In genomic region chr6:86052556-86052955, GRCm38 (mm10) we compare ENCODE assay signal across 14 mouse cellular contexts. TPM values are rescaled to one million over a fixed set of nuclear protein-coding genes. Genes with fewer than 3 reads are reported as not detected.
DNase-seq lines count a peak whose midpoint lies in the region; ATAC-seq lines count a peak whose summit lies in the region.
"Had no signal": no experiment of that assay in that cellular context is flagged by ENCODE, and none has a peak within 500 bp of the region (broad histone marks: within the 10 kb centered on the region; RNA-seq: fewer than 3 reads in every experiment).

No protein-coding gene starts in this region.

- H3K9me3 ChIP-seq in forebrain, embryonic 14.5 days (replicated peaks; ENCODE audit: control insufficient read depth, low read length), result no peaks in the 10 kb centered on the region
- H3K9me3 ChIP-seq in limb, embryonic 10.5 days (replicated peaks), result no peaks in the 10 kb centered on the region
- no peaks in the 10 kb centered on the region for H3K9me3 ChIP-seq in neural tube, embryonic 12.5 days
- no peaks in the 10 kb centered on the region for H3K9me3 ChIP-seq in kidney, embryonic 14.5 days (ENCODE audit: control insufficient read depth, low read length)
- H3K9me3 ChIP-seq: limb, embryonic 12.5 days had no signal

- peak; percentile 21 for ATAC-seq in forebrain, embryonic 14.5 days
- peak; percentile 51 for ATAC-seq in neural tube, embryonic 12.5 days (ENCODE audit: low FRiP score, low read depth)
- no peak for ATAC-seq in kidney, embryonic 14.5 days (ENCODE audit: low FRiP score, low TSS enrichment)

- H3K36me3 ChIP-seq in forebrain, embryonic 14.5 days (ENCODE audit: control insufficient read depth, insufficient read depth, low read length), result no peaks in the 10 kb centered on the region
- H3K36me3 ChIP-seq in limb, embryonic 10.5 days, result no peaks in the 10 kb centered on the region
- no peaks in the 10 kb centered on the region for H3K36me3 ChIP-seq in neural tube, embryonic 12.5 days
- no peaks in the 10 kb centered on the region for H3K36me3 ChIP-seq in kidney, embryonic 14.5 days (ENCODE audit: control insufficient read depth, insufficient read depth, low read length)
- H3K36me3 ChIP-seq: limb, embryonic 12.5 days had no signal

- H3K4me3 ChIP-seq in forebrain, embryonic 14.5 days (ENCODE audit: low read depth, low read length), result no peak overlapping the region
- H3K4me3 ChIP-seq in limb, embryonic 10.5 days, result no peak overlapping the region
- no peak overlapping the region for H3K4me3 ChIP-seq in neural tube, embryonic 12.5 days
- no peak overlapping the region for H3K4me3 ChIP-seq in kidney, embryonic 14.5 days (ENCODE audit: low read length)
- H3K4me3 ChIP-seq: limb, embryonic 12.5 days had no signal

- DNase-seq in embryo, embryonic 10 days (ENCODE audit: low spot score), result peak; percentile 31
- DNase-seq in embryo, embryonic 9.5 days (ENCODE audit: extremely low spot score), result no peak
- peak; percentile 49 for DNase-seq in forebrain, embryonic 14.5 days (ENCODE audit: low spot score)
- DNase-seq in limb, embryonic 10.5 days (ENCODE audit: low spot score), result no peak
- no peak for DNase-seq in ovary, postnatal 14 days (ENCODE audit: low spot score)
- DNase-seq in cerebellum, postnatal 36 days, result no peak
- DNase-seq: gastrocnemius, postnatal 25 days; heart, postnatal 10 days; kidney, adult 18-20 months; lung, adult 18-20 months; thymus, adult 2 months had no signal

- 13% methylated on average over 4 of the region's 4 CpGs for WGBS in forebrain, embryonic 14.5 days
- 36% methylated on average over 4 of the region's 4 CpGs for WGBS in limb, embryonic 10.5 days
- WGBS in neural tube, embryonic 12.5 days, result 14% methylated on average over 4 of the region's 4 CpGs
- WGBS in kidney, embryonic 14.5 days, result 7% methylated on average over 4 of the region's 4 CpGs

- peak overlapping the region; percentile 98 for H3K27ac ChIP-seq in forebrain, embryonic 14.5 days (ENCODE audit: low read depth, low read length)
- H3K27ac ChIP-seq in limb, embryonic 10.5 days, result peak overlapping the region; percentile 25; the same call in 1 of the 2 replicates
- peak overlapping the region; percentile 92 for H3K27ac ChIP-seq in neural tube, embryonic 12.5 days
- no peak overlapping the region for H3K27ac ChIP-seq in kidney, embryonic 14.5 days (ENCODE audit: low read depth, low read length)
- H3K27ac ChIP-seq: limb, embryonic 12.5 days had no signal

- peaks cover 42% of the 10 kb centered on the region for H3K4me1 ChIP-seq in forebrain, embryonic 14.5 days (ENCODE audit: control insufficient read depth, insufficient read depth, low read length)
- peaks cover 10% of the 10 kb centered on the region for H3K4me1 ChIP-seq in limb, embryonic 10.5 days
- H3K4me1 ChIP-seq in neural tube, embryonic 12.5 days, result peaks cover 53% of the 10 kb centered on the region
- H3K4me1 ChIP-seq in kidney, embryonic 14.5 days (ENCODE audit: control insufficient read depth, insufficient read depth, low read length), result no peaks in the 10 kb centered on the region
- H3K4me1 ChIP-seq: limb, embryonic 12.5 days had no signal

- no peaks in the 10 kb centered on the region for H3K27me3 ChIP-seq in forebrain, embryonic 14.5 days (replicated peaks; ENCODE audit: control insufficient read depth, insufficient read depth, low read length)
- no peaks in the 10 kb centered on the region for H3K27me3 ChIP-seq in limb, embryonic 10.5 days (ENCODE audit: low read depth, poor library complexity, severe bottlenecking)
- no peaks in the 10 kb centered on the region for H3K27me3 ChIP-seq in neural tube, embryonic 12.5 days (replicated peaks)
- H3K27me3 ChIP-seq in kidney, embryonic 14.5 days (ENCODE audit: control insufficient read depth, insufficient read depth, low read length), result no peaks in the 10 kb centered on the region; the same call in 1 of the 2 replicates
- H3K27me3 ChIP-seq: limb, embryonic 12.5 days had no signal

- peak overlapping the region; percentile 55 for H3K9ac ChIP-seq in forebrain, embryonic 14.5 days (ENCODE audit: low read length)
- 0 out of 2 replicates have a peak overlapping the region, but pooled peaks have one; percentile 22 for H3K9ac ChIP-seq in neural tube, embryonic 12.5 days
- H3K9ac ChIP-seq in kidney, embryonic 14.5 days (ENCODE audit: low read depth, low read length), result no peak overlapping the region
- H3K9ac ChIP-seq: limb, embryonic 12.5 days had no signal

- peak overlapping the region; percentile 40 for H3K4me2 ChIP-seq in forebrain, embryonic 14.5 days (ENCODE audit: low read length)
- H3K4me2 ChIP-seq in neural tube, embryonic 12.5 days (replicated peaks), result peak overlapping the region; percentile 42
- no peak overlapping the region for H3K4me2 ChIP-seq in kidney, embryonic 14.5 days (replicated peaks; ENCODE audit: low read depth, low read length)
- H3K4me2 ChIP-seq: limb, embryonic 12.5 days had no signal

RNA-seq across cellular contexts. Expression of gene Add2, which starts 24.1 kb away (rescaled TPM):
- 108 and 134 TPM in 2 replicates for polyA plus RNA-seq in forebrain, embryonic 14.5 days (2014; fragmentation: Nextera tagmentation; extraction: Ambion mirVana)
- 6.1 and 7.7 TPM in 2 replicates for polyA plus RNA-seq in limb, embryonic 10.5 days (2016; fragmentation: Nextera tagmentation; extraction: Ambion mirVana)
- polyA plus RNA-seq in neural tube, embryonic 12.5 days (2016; fragmentation: Nextera tagmentation; extraction: Ambion mirVana), result 110 and 116 TPM in 2 replicates
- 1.9 and 2.6 TPM in 2 replicates for polyA plus RNA-seq in kidney, embryonic 14.5 days (2014; fragmentation: Nextera tagmentation; extraction: Ambion mirVana)

RNA-seq across cellular contexts. Expression of gene Figla, which starts 36.6 kb away (rescaled TPM):
- not detected in 2 replicates for polyA plus RNA-seq in forebrain, embryonic 14.5 days (2014; fragmentation: Nextera tagmentation; extraction: Ambion mirVana)
- polyA plus RNA-seq in limb, embryonic 10.5 days (2016; fragmentation: Nextera tagmentation; extraction: Ambion mirVana), result not detected in 2 replicates
- not detected in 2 replicates for polyA plus RNA-seq in neural tube, embryonic 12.5 days (2016; fragmentation: Nextera tagmentation; extraction: Ambion mirVana)
- polyA plus RNA-seq in kidney, embryonic 14.5 days (2014; fragmentation: Nextera tagmentation; extraction: Ambion mirVana), result not detected in 2 replicates
- polyA plus RNA-seq: limb, embryonic 12.5 days; thymus, adult 2 months had no signal

Comparison
In these comparisons a context has a peak if more than half of its experiments do, and no peak if none do; other contexts are left out.
1. DNase-seq: peak in embryo, embryonic 10 days (single experiment) and forebrain, embryonic 14.5 days (single experiment); none in embryo, embryonic 9.5 days (single experiment), limb, embryonic 10.5 days (single experiment), ovary, postnatal 14 days (single experiment) and cerebellum, postnatal 36 days (0 of 2).
2. RNA of gene Add2, which starts 24.1 kb away (polyA plus RNA-seq): 110 to 116 TPM in neural tube, embryonic 12.5 days and 108 to 134 TPM in forebrain, embryonic 14.5 days; 6.1 to 7.7 TPM in limb, embryonic 10.5 days and 1.9 to 2.6 TPM in kidney, embryonic 14.5 days; every median in the first group is over 10 times any median in the second.